Mouse (Mus musculus): ENCODE measurements around the gene Itpkb.
"Not testable (repeated sequence)": the region's sequence is repeated elsewhere in the genome, so short reads cannot be mapped to it uniquely, and the experiment has no call there.

Itpkb gene

DNA sequence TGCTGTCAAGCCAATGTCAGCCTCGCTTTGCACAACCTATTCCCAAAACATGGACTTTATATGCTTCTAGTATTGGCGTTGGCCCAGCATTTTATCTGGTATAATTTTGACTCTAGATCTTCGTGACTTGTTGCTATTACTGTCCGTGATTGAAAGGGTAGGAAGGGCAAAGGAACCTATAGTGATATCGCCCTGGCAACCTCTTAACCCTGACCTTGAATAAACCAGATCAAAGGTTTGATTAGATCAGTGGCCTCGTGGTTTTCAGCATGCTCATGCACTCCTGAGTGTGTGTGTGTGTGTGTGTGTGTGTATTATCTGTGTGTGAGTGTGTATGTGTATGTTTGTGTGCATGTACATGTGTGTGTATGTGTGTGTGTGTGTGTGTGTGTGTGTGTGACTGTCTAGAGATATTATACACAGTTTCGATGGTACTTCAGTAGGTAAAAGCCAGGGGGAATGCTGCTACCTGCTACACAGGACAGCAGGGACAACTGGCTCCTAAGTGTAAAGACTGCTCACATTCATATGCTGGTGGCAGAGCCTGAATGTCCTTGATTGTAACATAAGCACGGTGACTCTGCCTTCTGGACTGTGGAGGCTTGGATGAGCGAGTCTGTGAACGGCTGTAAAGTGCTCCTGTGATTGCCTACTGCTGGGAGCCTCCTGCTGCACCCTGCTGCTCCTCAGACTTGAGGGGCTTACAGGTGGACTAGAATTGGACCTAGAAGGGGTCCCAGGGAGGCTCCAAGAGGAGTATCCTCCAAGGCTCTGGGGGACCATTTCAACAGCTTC is 40.8 kb downstream of the Itpkb start:
- no peak for DNase-seq

DNA sequence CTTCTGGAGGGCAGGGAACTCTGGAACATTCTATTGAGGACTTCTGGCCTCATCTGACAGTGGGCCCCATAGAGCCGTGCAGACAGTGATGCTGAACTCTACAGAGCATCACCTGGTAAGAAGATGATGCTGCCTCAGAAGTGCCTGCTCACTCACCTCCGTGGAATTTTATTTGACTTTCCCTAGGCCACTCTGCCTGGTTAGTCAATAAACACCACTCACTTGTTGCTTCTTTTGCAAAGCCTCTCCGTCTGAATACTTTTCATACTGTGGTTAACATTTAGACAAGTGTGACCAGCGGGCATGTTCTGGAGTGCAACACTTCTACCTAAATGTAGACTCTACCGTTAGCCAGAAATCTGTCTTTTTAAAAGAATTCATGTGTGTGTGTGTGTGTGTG is 42.0 kb downstream of the Itpkb start:
- DNase-seq: not testable (repeated sequence)

DNA sequence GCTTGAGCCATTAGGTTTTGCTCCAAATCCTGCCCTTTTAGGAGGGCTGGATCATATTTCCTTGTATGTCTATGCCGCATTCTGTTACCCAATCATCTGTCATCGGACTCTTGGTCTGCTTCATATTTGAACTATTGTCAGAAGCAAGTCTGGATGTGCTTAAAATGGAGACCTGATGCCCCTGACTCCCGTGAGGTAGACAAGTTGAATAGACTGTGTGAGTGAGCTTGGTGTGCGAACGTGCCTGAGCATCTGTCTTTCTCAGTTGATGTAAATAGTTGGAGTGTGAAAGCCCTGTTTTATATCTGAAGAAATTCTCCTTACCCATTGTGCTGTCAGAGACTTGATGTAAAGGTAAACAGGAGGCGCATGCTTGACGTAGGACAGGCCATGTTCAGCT is 46.3 kb downstream of the Itpkb start:
- no peak for DNase-seq

DNA sequence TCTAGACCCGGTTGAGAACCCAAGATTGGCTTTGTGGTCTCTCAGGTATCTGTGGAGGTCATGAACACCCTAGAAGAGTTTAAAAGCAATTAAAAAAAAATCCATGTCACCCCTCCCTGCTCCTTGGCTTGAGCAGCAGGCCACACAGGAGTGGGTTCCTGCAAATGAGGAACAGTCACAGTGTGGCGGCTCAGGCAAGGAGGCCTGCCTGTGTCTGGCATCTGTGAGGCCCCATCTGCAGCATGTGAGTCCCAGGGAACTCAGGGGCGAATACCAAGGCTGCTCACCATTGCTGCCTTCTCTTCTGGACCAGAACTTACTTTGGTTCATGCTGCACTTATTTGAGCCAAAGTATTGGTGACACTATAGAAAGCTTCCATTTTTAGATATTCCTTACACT is 49.3 kb downstream of the Itpkb start:
- DNase-seq: no peak

DNA sequence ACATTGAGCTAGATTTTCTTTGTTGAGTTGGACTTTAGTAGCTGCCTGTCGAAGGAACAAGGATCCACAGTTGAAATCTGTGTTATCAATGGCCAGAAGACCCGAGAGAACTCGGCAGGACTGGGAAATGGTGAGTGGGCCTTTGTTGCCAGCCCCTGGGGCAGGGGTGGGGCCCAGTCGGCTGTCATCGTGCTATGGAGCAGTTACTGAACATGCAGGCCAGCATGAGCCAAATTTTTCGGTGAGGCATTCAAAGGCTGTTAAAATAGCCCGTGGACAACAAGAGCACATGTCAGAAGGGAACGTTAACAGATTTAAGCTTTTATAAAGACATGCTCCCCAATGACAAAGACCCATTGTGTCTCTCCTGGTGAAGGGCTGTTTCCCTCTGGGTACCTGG is 52.1 kb downstream of the Itpkb start:
- no peak for DNase-seq

DNA sequence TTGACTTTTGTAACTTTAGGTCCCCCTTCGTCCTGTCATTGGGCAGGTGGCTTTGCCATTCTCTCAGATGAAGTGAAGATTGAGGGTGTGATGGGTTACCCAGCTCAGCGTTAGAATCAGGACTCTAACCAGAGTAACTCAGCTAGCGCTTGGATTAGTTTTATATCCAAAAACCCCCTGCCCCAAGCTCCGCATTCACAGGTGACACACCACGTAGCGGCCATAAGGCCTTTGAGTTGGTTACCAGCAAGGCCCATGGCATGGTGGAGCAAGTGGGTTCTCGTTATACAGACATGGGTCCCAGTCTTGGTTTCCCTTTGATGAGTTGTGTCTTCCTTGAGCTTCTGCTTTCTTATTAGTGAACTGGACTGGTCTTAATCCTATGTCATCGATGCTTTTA is 53.6 kb downstream of the Itpkb start:
- no peak for DNase-seq

DNA sequence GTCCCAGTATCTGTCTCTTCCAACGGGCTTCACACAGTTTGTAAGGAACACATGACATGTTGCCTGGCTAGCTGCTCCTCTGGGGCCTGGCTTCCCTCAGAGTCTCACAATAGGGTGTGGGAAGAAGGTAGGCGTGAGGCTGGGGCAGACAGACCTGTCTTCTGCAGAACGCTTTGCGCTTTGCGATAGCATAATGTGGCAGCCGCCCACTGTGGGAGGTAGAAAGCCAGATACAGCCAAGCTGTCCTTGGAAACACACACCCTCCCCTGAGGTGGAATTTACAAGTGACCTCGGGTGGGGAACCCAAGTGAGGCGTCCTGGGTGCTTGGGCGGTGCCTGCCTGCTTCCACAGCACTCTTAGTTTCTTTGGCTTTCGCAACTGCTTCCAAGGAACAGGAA is 54.2 kb downstream of the Itpkb start:
- DNase-seq: no peak

DNA sequence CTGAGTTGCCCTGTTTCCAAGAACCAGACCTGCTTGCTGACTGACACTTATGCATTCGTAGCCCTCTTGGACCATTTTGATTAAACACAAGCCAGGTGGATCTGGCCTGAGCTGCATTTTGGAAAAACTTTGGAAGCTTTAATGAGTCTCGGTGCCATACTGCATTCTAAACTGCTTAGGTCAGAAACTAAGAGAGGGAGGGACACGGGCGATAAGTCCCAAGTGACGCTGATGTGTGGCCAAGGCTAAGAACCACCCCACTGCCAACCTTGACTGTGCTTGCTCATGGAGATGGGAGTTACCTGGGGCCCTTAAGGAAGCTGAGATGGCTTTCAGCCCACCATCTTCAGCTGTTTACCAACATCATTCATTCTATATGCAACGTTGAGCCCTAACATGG is 55.0 kb downstream of the Itpkb start:
- DNase-seq: no peak

DNA sequence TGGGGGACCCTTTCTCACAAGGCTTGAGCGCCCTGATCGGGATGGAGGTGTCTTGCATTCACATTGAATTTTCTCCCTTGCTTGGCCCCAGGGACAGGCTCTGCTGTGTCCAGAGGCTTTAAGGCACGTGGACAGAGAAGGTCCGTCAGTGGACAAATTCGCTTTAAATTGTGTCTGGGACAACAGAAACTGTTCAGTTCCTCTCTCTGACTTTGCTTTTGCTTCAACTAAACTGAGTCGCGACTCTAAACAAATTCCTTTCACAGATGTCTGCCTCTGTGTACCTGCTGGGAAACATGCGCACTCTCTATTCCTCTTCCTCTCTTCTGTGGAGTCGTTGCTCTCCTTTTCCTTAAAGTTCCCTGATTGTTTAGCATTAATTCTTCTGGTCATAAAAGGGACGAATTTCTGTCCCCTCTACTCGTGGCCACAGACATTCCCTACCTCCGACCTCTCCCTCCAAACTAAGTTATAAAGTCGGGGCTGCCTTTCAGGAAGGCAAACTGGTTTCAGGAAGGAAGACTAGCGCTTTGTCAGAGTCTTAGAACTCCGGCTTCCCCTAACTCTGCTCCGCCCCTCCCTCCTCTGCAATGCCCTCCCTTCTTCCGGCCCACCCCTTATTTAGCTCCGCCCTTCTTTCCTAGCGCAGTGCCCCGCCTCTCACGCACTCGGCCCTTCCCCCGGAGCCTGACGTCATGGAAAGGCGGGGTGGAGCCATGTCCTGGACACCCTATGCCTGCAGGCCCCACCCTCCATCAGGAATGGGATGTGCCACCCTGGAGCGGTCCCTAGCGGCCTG is 56.9 kb downstream of the Itpkb start:
- peak; percentile 99 for DNase-seq

DNA sequence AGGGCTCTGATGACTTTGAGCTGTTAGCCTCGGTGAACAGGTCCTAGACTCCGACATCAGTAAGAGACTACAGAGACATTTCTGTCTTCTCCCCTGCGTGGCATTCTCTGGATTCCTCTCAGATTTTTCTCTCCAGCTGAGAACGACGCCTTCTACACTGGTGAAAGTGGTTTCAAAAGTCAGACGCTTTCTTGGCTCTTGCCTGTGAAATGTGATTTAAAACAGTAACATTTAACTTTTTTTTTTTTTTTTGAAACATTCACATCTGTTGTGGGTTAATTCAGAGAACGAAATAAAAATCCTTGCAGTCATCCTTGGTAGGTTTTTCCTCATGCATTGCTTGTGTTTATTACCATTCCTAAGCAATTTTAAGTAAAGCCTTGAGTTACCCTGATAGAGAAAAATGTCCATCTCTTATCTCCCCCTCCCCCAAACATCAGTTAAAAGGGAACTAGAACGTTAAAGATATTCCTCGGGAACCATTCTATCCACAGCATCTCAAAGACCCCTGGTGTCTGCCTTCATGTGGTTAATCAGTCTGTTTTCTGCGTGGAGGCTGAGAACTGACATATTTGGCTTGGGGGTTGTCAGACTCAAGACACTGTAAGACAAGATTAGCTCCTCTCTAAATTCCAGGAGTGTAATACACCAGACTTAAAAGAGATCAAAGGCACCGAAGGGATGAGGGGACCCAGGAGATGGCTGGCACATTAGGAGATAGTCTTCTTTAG is 57.6 kb downstream of the Itpkb start:
- no peak for DNase-seq

DNA sequence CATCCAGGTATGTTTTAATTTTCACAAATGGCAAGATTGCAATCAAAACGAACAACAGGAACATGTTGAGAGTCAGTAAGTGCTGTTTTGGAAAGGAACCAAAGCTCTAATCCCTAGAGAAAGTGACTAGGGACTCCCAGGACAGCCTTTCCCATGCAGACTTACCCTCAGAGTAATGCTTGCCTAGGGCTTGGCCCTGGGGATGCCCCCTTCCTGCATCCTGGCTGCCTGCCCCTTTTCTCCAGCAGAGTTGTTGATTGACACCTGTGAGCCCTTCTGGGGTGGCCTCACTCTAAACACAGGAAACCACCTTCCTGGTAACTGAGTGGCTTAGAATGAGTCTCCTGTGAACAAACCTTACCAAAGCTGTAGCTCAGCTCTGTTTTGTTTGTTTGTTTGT is 58.2 kb downstream of the Itpkb start:
- peak in 1 of 2 experiments; percentile 36 for DNase-seq

DNA sequence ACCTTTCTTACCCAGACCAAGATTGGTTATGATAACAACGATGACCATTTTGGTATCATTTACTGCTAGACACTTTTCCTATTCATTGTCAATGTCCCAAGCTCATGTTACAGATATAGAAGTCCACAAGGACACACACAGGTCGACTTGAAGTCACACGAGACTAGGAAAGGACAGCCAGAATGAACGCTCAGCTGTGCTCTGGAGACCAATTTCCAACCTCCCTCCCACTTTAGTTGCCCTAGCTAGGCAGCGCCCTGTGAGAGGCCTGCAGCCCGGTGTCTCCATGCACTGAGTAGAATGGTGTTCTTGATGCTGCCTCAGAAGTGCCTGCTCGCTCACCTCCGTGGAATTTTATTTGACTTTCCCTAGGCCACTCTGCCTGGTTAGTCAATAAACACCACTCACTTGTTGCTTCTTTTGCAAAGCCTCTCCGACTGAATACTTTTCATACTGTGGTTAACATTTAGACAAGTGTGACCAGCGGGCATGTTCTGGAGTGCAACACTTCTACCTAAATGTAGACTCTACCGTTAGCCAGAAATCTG is 59.0 kb downstream of the Itpkb start:
- not testable (repeated sequence) for DNase-seq

DNA sequence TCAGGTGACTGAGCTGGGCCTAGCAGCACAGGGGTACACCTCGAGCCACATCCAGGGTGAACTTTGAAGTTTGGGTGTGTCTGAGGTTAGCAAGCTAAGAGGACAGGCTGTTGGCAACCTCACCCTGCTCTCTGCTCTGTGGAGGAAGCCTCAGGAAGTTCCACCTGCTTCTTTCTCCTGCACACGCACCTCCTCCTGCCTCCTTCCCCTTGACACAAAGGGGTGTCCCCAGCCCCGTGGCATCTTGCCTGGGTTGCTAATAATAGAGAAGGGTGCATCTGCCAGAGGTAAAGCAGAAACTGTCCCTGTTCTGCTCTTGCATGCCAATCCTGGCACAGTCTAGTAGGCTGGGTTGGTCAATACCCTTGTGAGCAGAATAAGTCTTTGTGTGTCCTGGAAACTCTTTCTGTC is 60.0 kb downstream of the Itpkb start:
- DNase-seq: peak; percentile 62 to 70

DNA sequence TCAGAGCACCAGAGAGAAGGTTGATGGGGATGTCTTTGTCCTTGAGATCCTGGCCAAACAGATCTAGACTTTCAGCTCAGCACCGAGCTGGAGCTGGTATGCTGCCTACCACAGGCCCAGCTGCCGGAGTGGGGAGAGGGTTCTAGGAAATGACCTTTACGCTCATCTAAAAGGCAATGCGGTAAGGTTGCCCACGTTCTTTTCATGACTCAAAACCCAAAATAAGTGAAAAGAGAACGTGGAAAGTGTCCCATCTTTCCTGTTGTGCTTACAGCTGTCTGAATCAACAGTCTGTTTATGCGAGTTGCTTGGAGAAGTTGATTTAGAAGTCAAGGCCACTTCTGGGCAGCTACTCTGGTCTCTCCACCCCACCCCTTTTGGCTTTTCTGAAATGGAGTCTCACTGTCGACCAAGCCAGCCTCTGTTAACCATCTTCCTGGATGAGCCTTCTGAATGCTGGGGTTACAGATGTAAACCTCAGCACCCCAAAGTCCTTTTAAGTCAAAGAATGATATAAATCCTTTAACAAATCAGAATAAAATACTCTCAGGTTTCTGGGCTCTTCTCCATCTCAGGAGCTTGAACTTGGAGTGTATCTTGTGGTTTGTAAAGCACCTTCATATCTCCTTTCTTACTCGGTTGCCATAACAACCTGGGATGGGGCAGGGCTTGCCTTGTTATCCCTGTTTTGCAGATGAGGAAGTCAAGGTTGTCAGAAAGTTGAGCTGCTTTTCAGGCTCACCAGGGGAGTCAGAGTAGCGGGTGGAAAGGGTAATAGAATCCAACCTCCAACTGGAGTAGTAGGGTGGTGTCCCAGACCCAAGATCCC is 60.7 kb downstream of the Itpkb start:
- no peak for DNase-seq

DNA sequence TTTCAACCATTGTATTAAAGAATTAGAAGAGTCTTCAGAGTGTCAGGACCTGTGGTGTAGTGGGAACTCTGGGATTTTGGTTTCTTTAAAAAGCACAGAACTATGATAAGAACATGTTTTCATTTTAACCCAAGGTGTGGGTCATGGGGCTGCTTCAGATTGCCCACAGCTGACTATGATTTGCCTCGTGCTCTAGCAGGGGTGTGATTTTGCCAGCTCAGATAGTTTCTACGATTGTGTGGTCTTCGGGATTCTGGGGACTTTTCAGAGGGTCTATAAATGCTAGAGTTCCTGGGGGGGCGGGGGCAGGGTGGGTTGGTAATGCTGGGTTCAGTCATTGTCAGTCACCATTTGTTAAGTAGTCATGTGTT is 61.3 kb downstream of the Itpkb start:
- DNase-seq: no peak

DNA sequence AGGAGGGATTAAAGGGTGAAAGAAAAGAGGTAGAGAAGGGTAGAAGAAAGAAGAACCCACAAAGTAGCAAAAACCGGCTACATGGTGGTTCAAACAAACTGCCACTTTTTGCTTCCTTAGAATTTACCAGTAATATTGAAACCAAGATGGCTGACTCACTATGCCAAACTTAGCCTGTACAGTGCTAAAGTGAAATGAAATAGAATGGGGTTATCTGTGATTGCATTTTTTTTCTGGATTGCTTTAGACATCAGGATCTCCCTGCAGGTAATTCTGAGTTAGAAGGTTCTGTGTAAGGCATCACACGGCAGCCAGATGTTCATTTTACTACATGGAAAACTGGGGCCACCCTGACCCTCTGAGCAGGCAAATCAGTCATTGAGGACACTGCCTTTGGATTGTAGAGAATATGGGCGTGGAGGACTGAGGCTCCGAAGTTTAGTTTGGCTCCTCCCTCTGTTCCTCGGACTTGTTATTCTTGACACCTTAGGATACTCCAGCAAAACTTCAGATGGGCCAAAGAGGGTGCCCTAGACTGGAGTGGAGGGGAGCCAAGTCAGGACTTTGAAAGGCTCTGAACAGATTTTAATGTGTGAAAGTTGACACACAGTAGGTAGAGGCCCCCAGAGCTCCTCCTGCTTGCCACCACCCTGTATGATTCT is 62.0 kb downstream of the Itpkb start:
- no peak for DNase-seq

DNA sequence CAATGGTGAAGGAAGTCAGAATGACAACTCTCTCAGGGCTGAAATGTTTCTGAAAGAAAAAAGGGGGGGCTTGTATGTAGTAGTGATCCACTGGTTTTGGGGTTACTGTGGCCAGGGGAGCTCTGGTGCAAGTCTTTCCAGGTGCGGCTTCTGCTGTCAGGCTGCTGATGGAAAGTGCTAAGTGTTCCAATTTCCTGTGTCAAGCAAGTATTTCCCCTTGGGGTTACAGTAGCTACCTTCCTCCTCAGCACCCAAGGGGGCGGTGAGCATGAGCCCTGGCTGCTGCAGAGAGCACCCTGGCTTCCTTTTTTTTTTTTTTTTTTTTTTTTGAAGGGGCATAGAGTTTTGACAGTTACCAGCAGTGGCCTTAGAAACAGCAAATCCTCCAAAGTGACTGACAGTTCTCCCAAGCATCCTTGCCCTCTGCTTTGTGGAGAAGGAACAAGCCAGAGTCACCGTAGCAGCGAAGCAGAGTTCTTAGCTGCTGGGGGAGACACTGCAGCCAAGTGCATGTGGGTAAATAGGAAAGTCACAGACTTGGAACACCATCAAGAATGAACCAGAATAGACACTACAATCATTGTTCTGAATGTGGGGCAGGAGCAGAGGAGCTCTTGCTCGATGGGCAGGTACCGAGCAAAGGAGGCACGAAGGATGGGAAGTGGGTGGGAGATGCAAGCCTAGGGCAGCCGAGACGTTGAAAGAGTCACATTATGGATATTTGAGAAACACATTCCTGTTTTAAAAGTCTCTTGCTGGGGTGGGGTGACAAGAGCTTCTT is 62.9 kb downstream of the Itpkb start:
- DNase-seq: peak; percentile 67 to 72

DNA sequence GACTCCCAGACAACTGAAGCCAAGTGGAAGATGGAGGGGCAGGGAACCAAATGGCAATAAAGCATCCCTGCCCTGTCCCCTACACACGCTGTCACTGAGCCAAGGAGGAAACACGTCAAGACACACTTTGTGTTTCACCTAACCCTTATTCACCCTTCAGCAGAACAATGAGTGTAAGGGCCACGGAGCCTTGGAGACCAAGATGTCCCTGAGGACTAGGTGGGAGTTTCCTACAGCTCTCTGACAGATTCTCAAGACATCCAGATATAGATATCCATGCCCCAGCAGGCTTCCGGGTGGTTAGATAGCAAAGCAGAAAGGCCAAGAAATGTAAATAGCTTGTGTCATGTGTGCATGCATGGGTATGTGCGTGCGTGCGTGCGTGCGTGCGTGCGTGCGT is 63.6 kb downstream of the Itpkb start:
- peak; percentile 46 to 61 for DNase-seq

DNA sequence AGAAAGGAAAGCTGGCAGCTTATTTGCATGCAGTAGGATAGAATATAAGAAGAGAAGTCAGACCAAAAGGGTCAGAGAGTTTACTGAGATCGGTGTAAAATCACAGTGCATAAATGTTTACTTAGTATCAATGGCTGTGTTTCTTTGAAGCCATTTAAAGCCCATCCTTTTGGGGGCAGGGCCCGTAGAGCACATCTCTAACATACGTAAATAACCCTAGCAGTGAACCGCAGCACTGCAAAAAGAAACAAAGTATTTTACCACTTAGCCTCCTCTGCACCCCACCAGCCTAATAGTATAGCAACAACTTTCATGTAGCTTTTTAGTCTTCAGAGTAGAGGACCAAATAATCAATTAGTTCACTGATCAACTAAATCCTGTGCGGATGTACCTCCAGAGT is 67.4 kb downstream of the Itpkb start:
- DNase-seq: no peak

DNA sequence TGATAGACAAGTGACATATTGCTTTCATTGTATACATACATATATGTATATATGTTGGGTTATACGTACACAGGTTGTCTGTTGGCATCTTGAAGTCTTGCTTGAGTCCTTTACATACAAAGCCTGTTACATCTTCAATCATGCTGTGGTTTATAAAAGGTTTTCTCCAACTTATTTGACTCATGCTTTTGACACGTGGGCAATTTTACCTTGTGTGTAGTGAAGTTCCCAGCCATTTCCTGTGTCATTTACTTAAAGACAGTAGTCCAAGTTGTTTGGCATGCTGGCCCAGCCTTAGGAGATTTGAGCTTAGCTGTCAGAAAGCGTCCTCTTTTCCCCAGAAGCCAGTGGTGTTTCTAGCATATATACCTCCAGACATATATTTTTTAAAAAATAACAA is 68.2 kb downstream of the Itpkb start:
- no peak for DNase-seq

Measured in B cell, adult 2 months (primary cell).